Mouse (Mus musculus) frontal cortex, postnatal 10 days (tissue): ENCODE measurements around the gene Dera.

ENCODE experiments used
- DNase-seq, 2 experiments: peaks; one replicate each; pipeline ENCODE4 v3.0.0; 2022; ENCODE audit warnings: low spot score in 2 of 2, mixed read lengths in 1 of 2

Gene Dera

DNA sequence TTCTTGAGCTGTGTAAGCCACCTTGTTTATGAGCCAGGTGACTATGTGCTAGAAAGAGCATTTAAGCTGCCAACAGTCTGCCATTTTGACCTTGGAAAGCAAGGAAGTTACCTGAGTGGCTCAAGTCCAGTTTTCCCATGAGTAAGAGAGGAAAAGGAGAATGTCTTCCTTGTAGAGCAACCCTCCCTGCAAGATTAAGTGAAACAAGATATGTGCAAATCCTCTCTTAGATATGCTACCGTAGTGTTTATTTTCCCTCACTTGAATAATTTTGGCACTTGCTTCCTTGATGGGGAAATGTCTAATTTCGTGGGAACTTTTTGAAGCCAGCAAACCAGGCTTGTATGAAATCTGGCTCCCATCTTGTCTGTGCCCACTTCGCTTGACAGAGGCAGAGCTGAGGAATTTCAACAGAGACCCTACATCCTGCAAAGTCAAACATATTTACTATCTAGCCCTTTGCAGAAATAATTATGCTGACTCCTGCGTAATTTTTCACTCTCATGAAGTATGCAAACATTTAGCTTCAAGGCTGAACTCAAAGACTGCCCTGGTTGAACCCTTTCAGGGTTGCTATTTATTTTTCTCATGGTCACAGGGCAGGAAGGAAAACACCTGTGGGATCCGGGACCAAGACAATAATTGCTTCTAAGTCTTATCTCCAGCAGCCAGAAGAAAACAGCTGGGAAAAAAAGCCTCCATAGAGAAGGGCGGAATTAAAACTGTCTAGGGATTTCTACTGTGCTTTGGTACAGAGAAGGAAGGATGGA, 132.0 kb downstream of the Dera start:
- no peak for DNase-seq

DNA sequence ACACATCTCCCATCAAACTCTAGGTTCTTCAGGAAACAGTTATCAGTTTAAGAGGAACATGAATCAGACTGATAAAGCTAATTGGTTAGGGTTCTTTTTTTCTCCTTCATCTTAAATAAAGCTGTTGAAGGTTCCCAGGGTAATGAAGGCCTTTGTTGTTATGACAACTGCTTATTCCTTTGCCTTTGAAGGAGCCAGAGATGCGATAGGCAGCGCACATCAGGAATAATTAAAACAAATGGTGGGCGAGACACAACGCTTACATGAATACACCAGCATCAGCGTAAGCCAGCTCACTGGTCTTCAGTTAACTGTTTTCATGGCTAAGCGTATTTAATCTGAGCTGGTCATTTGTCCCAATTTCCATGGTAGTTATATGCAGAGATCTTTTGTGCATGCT, 132.9 kb downstream of the Dera start:
- DNase-seq: no peak

DNA sequence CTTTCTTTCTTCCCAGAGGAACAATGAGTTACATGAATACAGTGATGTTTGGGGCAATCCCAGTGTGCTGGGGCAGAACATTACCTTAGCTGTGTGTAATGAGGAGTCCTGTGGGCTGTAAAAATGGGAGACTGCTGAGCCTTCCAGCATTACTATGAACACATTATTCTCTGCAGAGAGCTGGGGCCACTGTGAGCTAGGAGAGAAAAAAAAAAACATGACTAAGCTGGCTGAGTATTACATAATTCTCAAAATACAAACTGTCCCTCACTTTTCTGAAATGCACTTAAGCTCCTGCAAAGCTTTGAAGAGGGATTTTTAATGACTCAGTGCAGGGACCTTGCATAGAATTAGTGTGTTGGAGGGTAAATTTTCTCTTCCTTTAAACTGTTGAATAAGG, 143.3 kb downstream of the Dera start:
- DNase-seq: no peak

DNA sequence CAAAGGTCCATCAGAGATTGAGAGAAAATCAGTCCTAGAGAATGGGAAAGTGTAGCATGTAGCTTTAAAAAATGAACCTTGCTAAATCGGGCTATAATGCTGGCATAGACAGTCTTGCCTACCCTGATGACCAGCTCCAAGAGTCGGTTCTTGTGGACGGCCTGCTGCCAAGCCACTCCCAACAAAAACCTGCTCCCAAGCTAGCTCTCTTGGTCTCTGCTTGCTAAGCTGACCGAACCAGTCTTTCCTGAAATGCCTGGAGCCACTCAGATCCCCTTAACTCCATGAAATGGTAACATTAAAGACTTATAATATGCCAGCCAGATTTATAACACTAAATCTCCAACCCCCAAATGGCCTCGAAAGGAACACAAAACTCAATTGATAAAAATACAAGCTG, 146.9 kb downstream of the Dera start:
- no peak for DNase-seq
